Mouse (Mus musculus): ENCODE results near the gene Spa17. TPM values are rescaled to one million over a fixed set of nuclear protein-coding genes. Genes with fewer than 3 reads are reported as not detected.

The Spa17 gene
- polyA plus RNA-seq, 1 experiment from 2014 or later: 3.8 TPM

GRCm38 (mm10) chr9:37554279-37554678 is 59.2 kb downstream of the Spa17 start:
- Histone ChIP-seq H3K27me3 (replicated peaks) (peaks cover 34% of the 10 kb centered on the region), H3K4me1 (replicated peaks) (peaks cover 13% of the 10 kb centered on the region), H3K27ac (no peak overlapping the region), H3K9me3 (no peaks in the 10 kb centered on the region), H3K36me3 (no peaks in the 10 kb centered on the region), H3K4me3 (replicated peaks) (no peak overlapping the region), H3K4me2 (replicated peaks) (no peak overlapping the region), H3K9ac (no peak overlapping the region)
- ATAC-seq: no peak
- 89% methylated on average over 1 of the region's 1 CpGs for WGBS

Other genes with a start within 250 kb of the Spa17 start
- gene Hepacam, start 246.4 kb downstream of the Spa17 start, polyA plus RNA-seq (2015; fragmentation: Nextera tagmentation; extraction: Ambion mirVana): 0.06 and 0.08 TPM in 2 replicates
- gene Robo4, start 211.8 kb downstream of the Spa17 start, polyA plus RNA-seq (2015; fragmentation: Nextera tagmentation; extraction: Ambion mirVana): 11.4 and 11.9 TPM in 2 replicates
- gene Robo3, start 180.5 kb downstream of the Spa17 start, polyA plus RNA-seq (2015; fragmentation: Nextera tagmentation; extraction: Ambion mirVana): 0.04 TPM in 1 of 2 replicates, not detected in the other
- 17.9 and 19.4 TPM in 2 replicates for gene Msantd2, start 124.4 kb downstream of the Spa17 start, polyA plus RNA-seq (2015; fragmentation: Nextera tagmentation; extraction: Ambion mirVana)
- gene Esam, start 85.6 kb downstream of the Spa17 start, polyA plus RNA-seq (2015; fragmentation: Nextera tagmentation; extraction: Ambion mirVana): 47.4 and 49.0 TPM in 2 replicates
- 2.6 and 3.0 TPM in 2 replicates for gene Vsig2, start 74.5 kb downstream of the Spa17 start, polyA plus RNA-seq (2015; fragmentation: Nextera tagmentation; extraction: Ambion mirVana)
- 2.9 and 3.7 TPM in 2 replicates for gene Nrgn, start 60.8 kb downstream of the Spa17 start, polyA plus RNA-seq (2015; fragmentation: Nextera tagmentation; extraction: Ambion mirVana)
- gene Siae, start 58.0 kb downstream of the Spa17 start, polyA plus RNA-seq (2015; fragmentation: Nextera tagmentation; extraction: Ambion mirVana): 13.9 and 14.5 TPM in 2 replicates
- 162 and 171 TPM in 2 replicates for gene Tbrg1, start 43.6 kb upstream of the Spa17 start, polyA plus RNA-seq (2015; fragmentation: Nextera tagmentation; extraction: Ambion mirVana)
- not detected in 2 replicates for gene Panx3, start 55.5 kb upstream of the Spa17 start, polyA plus RNA-seq (2015; fragmentation: Nextera tagmentation; extraction: Ambion mirVana)
- gene Olfr160, start 102.5 kb upstream of the Spa17 start, polyA plus RNA-seq (2015; fragmentation: Nextera tagmentation; extraction: Ambion mirVana): not detected in 2 replicates
- gene Olfr874, start 131.4 kb upstream of the Spa17 start, polyA plus RNA-seq (2015; fragmentation: Nextera tagmentation; extraction: Ambion mirVana): not detected in 2 replicates
- not detected in 2 replicates for gene Olfr875, start 158.1 kb upstream of the Spa17 start, polyA plus RNA-seq (2015; fragmentation: Nextera tagmentation; extraction: Ambion mirVana)
- not detected in 2 replicates for gene Olfr876, start 189.3 kb upstream of the Spa17 start, polyA plus RNA-seq (2015; fragmentation: Nextera tagmentation; extraction: Ambion mirVana)
- not detected in 2 replicates for gene Olfr877, start 240.5 kb upstream of the Spa17 start, polyA plus RNA-seq (2015; fragmentation: Nextera tagmentation; extraction: Ambion mirVana)

Measured in intestine, embryonic 15.5 days (tissue).